Mouse (Mus musculus) CD4-positive, CD25-positive, alpha-beta regulatory T cell, adult 4 months (primary cell): ENCODE results near the gene Flnc. TPM values are rescaled to one million over a fixed set of nuclear protein-coding genes. Genes with fewer than 3 reads are reported as not detected.
"Not testable (repeated sequence)": the region's sequence is repeated elsewhere in the genome, so short reads cannot be mapped to it uniquely, and the experiment has no call there.

Experiments
- ATAC-seq: one replicate; pipeline ENCODE4 v1.8.0; 2017
- polyA plus RNA-seq, 2 experiments: library from polyadenylated mRNA; unstranded; fragments of 100-300 nt; shearing (Covaris generic); gene quantifications; one replicate each; pipeline ENCODE4 v1.2.1; 2017

Gene Flnc
- polyA plus RNA-seq: not detected

DNA sequence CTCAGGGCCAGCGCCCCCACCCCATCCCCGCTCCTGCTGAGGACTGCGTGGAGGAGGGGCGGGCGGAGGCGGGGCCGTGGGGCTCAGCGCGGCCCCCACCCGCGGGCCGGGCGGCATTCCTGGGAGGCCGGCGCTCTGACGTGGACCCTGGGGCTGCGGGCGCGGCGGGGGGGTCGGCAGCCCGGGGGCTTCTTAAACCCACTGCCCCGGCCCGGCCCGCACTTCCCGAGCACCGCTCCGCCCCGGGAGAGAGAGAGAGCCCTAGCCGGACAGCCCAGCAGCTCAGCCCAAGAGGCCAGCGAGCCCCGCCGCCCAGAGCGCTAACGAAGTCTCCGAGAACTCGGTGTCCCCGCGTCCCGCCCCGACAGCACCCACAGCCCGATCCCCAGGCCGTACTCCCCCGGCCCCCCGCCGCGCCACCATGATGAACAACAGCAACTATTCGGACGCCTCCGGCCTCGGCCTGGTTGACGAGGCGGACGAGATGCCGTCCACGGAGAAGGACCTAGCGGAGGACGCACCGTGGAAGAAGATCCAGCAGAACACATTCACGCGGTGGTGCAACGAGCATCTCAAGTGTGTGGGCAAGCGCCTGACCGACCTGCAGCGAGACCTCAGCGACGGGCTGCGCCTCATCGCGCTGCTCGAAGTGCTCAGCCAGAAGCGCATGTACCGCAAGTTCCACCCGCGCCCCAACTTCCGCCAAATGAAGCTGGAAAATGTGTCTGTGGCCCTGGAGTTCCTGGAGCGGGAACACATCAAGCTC is at the start of gene Flnc:
Gene Flnc, plus strand, starts transcription at position 219 of the 766 bp plus-strand sequence.
- no peak for ATAC-seq

DNA sequence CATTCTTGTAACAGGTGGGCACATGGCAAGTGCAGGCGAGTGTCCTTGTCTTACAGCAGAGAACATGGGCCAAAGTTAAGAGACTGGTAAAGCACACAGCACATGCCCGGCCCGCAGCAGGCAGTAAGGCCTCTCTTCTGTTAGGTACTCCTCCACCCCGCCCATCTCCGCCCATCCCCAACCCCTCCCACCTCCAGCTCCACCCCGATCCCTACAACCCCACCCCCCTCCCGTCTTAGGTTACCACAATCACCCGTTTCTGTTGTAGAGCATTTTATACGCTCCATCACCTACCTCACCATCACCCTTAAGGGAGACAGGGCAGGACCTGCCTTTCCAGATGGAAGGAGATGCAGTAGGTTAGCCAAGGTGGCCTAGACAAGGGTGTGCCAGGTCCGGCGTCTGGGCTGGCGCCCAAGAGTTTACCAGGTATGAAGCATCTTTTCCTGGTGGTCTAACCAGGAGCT is 45.0 kb upstream of the Flnc start, which contains the start of gene Opn1sw:
Gene Opn1sw, minus strand, starts transcription at position 417 of the 467 bp plus-strand sequence.
- ATAC-seq: no peak

DNA sequence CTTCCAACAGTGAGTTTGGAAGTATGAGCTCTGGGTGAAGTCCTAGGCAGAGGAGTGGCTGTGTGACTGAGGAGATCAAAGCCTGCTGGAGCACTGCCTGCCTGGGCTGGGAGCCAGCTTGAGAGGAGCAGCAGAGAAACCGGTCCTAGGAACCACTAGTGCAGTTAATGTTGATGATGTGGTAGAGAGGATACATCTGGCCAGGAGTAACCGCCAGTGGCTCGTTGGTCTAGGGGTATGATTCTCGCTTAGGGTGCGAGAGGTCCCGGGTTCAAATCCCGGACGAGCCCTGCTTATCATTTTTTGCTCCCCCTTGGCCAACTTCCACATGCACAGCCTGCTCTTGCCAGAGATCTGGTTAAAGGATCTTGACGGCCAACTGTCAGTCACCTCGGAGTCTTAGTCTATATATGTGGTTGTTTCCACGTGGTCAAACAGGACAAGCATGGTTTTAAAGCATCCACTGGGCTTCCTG is 44.4 kb upstream of the Flnc start:
- no peak for ATAC-seq

DNA sequence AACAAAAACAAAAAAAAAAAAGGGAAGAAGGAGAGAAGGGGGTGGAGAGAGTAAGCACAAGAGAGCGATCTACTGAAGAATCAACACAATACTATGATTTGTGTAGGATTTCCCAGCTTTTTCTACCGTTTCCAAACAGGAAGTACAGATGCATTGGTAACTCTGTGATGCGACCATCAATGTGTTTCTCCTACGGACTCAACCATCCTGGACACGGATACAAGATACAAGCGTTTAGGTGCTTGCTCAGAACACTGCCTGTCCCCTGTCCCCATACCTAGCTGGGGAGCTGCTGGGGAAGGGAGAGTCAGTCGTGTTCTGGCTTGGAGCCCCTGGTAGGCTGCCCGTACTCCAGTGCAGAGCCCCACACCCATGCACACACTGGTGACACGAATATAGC is 43.6 kb upstream of the Flnc start:
- no peak for ATAC-seq

DNA sequence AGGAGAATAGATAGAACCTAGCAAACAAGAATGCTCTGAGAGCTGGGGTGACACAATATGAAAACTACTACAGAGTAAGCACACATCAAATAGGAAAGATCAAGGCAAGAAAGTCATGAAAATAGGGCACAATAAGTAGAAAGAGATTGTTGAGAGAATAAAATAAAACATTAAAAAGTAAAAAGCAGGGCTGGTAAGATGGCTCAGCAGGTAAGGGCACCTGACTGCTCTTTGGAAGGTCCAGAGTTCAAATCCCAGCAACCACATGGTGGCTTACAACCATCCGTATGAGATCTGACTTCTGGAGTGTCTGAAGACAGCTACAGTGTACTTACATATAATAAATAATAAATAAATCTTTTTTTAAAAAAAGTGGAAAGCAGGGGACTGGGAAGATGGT is 42.6 kb upstream of the Flnc start:
- ATAC-seq: not testable (repeated sequence)

DNA sequence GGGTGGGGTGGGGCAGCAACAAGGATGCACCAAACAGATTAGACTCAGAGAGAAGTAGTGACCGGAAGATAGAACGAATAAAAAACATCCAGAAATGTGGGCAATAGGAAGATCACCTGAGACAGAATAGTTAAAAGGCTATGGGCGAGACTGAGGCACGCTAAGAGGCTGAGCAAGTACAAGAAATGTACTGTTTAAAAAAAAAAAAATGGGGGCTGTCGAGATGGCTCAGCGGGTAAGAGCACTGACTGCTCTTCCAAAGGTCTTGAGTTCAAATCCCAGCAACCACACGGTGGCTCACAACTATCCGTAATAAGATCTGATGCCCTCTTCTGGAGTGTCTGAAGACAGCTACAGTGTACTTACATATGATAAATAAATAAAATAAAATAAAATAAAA is 41.8 kb upstream of the Flnc start:
- ATAC-seq: not testable (repeated sequence)

DNA sequence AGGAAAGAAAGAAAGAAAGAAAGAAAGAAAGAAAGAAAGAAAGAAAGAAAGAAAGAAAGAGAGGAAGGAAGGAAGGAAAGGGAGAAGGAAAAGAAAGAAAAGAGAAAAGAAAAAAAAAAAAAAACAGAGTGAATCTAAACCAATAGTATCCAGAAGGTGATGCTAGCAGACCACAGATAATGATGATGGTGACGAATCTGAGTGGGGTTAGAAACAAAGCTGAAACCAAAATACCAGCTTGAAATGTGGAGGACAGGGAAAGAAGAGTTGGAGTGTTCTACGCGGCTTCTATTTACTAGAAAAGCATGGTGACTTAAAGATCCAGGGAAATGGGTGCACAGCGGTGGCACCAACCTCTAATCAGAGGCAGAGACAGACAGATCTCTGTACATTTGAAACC is 41.3 kb upstream of the Flnc start:
- ATAC-seq: no peak

DNA sequence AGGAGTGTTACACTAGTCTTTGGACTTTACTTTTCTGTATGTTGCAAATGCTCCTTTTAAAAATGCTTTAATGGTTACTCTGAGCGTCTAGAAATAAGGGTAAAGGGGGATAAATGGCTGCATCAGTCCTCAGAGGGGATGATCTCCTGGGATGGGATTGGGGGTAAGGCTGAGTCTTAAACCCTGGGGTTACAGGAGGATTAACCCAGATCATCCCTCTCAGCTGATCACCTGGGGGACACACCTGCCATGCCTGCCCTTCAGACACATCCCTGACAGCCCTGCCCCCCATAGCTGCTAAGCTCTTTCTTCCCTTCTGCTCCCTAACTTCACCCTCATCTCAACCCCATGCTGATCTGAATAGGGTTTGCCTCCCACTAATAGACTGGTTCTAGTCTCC is 38.8 kb upstream of the Flnc start:
- ATAC-seq: no peak

DNA sequence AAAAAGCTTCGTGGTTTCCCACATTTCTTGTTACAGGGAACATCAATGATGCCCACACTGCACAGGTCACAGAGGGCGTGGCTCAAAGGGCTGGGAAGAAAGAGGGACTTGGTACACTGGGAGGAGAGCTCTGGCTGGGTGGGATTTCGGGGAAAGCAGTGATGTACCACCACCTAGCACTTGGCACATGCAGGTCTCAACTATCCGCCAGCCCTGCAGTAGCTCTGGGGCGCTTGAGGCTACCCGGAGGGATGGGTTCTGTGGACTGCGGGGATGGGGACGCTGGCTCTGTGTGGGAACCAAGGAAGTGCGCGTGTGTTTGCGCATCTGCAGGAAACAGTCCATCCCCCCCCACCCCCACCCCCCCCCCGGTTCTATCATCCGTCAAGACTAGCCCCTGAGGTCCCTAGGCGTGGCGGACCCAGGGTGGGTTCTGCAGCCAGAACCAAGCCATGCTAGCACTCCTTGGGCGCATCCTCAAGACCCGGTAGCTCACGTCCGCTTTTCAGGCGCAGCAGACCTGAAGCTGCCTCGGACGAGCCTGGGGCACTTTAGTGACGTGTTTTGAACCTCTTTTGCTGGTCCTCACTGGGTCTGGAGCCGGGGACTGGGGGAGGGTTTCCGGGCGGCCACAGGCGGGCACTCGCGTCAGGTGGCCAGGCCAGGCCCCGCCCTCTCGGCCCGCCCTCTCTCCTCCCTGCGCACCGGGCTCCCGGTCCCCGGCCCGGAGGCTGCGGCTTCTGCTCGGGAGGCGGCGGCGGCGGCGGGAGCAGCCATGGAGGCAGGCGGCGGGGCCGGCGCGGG is 36.9 kb upstream of the Flnc start, which contains the start of gene Ccdc136:
Gene Ccdc136, plus strand, starts transcription at position 400 of the 804 bp plus-strand sequence.
- peak; percentile 88 for ATAC-seq

DNA sequence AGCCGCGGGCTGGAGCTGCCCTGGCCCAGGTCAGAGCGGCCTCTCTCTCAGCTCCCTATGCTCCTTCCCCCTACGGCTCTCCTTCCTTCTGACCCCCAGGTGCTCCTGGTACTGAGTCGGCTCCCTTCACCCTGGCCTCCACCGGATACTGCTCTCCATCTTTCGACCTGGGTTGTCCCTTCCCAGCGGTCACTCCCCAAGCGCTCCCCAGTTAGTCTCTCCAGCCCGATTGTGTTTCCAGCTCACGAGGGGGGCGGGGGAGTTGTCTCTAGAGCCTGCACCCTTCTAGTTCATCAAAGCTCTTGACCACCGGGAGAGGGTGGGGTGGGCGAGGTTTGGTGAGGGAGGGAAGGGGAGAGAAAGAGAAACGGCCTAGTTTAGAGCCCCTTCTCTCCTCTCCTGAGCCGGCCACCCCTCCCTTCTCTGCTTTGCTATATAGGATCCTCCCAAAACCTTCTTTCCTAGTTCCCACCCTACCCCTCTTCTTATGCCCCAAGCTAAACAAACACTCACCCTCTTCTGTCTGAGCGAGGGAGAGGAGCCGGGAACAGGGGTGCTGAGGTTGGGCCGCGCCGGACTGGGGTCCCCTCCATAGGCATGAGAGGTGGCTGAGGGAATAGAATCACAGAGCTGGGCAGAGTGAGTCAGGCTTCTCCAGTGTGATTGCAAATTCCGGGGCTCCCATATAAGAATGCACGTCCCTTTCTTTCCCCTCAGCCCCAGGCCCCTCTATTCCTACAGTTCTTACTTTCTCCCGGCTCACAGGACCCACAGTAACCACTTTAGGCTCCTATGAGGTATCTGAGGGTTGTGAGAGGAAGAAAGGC is 36.1 kb upstream of the Flnc start:
- no peak for ATAC-seq

DNA sequence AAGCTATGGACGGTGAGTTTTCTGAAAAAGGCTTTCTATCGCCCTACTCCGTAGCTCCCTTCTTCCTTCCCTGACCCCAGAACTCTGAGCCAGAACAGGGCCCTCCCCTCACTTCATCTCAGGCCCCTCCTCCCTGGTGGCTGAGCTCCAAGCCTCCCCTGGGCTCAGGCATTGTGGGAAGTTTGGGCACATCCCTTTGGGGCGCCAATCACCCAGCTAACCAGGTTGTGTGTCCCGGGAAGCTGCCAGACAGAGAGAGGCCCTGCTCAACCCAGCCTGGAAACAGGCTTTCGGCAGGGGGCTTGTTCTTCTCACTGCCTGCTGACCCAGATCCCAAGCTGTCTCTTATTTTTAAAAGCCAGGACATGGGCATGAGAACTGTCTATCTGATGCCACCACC is 35.5 kb upstream of the Flnc start:
- ATAC-seq: no peak

DNA sequence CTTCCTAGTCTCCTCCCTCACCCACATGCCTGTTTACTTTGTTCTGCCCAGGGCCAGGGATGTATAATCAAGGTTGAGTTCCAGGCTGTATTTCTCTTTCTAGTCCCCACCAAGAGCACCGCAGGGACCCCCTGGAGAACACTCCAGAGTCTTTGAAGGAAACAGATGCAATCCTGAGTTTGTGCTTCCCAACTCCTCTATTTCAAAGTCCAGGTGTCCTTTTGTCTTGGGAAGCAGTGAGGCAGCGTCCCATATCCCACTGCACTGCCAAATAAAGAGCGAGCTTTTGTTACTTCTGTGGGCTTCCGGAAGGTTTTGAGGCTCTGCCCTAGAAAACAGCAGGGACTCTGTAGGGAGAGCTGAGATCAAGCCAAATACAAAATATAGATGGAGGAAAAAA is 33.2 kb upstream of the Flnc start:
- ATAC-seq: no peak

DNA sequence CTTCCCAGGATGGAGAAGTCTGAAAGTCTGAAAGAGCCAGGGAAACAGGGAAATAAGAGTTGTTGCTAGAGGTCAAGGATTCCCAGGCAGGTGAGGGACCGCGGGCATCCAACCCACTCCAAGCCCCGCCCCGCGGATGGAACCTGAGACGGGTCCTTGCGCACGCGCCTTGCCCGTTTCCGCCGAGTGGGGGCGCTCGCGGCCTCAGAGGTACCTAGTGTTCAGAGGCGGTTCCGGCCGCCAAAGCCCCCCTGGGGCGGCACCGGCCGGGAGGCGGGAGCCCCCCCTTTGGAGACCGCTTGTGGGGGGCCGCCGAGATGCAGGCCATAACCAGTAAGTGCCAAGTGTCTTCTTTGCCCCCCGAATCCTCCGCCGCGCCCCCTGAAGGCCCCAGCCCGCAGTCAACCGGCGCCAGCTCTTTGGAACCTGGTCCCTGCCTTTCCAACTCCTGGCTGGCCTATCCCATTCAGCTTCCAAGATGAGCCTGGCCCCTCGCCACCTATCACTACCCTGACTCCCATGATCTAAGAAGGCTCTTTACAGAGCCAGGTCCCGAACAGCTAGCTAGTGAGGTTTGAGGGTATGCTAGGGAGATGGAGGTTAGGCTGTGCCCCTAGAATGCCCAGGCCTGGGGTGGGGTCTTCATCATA is 30.2 kb upstream of the Flnc start:
- no peak for ATAC-seq

DNA sequence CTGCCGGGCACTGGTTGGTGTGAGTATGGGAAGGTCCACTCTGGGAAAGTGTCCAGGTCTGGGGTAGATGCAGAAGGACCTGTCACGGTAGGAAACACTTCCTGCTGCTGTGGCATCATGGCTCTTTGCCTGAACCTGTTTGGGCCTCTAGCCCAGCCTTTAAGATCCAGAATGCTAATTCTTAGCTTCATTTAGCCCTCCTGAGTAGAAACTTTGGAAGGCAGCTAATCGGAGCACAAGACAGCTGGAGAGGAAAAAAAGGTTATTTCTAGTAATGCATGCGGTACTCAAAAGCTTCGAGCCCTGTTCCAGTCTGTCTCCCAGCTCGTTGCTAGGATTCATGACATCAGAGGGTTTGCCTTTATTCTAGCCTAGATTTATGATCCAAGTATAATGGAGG is 26.6 kb upstream of the Flnc start:
- ATAC-seq: no peak

DNA sequence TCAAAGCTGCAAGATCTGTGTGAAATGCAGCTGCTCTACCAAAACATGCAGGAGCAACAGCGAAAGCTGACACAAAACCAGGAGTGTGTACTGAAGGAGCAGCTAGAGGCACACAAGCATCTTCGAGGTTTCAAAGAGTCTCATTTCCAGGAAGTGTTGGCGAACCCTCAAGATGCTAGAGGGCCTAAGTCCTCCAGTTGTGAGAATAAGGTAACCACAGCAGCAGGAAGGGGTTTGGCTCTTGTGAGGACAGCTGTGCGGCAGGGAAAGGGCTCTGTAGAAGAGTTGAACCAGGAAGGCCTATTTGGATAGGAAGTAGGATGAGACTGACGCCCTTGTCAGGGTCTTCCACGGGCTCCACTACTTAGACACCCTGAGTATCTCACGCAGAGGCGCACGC is 17.6 kb upstream of the Flnc start:
- ATAC-seq: peak; percentile 75

DNA sequence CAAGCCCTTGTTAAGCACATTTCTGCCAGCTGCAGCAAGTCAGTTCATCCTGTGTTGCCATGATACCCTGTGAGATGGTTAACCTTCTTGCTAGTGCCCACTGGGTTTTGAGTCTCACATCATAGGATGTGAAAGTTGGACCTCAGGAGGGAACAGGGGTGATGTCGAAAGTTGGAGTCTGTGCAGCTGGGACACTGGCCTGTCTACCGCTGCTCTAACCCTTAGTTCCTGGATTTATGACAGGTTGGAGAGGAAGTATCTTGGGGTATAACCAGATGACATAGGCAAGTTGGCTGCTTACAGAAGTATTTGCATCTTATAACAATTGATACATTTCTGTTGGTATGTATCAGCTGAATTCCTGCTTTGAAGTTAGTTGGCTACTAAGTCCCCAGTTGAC is 12.5 kb upstream of the Flnc start:
- ATAC-seq: no peak

DNA sequence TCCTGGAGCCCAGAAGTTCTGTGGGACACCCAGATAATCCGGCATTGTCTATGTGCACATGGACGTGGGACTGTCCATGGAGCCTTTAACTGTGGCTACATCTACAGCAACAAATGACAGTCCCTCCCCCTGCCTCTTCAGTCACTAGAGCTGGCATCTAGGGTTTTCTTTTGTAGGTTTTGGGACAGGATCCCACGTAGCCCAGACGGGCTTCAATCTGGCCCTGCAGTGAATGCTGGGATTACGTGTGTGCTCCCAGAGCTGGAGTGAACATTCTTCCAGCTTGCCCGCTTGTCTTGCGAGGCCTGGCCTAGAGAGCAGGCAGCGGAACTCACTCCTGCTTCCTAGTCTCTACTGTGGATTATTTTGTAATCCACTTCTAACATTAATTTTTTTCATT is 7.9 kb upstream of the Flnc start:
- no peak for ATAC-seq

DNA sequence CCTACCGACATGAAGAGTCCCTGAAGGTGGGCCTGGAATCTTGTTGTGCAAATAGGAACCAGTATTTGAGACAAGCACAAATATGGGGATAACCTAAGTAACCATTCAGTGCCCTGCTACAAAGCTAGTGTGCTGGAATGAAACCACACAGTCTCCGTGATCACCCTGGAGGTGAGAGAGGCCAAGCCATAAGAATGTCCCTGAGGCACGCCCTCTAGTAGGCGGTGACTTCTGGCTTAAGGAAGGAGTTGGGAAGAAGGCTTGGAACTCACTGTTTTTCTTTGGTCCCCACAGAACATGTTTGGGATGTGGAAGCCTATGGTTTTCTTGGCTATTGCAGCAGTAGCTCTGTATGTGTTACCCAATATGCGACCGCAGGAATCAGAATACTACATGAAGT is 6.7 kb upstream of the Flnc start:
- no peak for ATAC-seq

DNA sequence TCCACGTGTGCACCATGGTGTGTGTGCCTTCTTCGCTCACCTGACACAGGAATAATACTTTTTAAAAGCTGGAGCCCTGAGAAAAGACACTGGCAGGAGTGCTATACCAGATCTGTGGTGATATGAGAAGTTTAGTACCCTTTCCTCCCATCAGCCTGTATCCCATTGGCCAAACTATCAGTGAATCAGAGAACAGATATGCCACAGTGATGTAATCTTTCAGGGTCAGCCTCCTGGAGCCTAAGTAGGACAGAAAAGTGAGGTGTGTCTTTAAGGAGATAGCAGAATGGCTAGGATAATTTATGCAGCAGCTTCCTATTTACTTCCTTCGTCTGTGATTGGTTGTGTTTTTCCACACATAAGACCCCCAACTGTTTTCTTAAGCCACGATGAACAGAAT is 4.9 kb upstream of the Flnc start:
- ATAC-seq: no peak

DNA sequence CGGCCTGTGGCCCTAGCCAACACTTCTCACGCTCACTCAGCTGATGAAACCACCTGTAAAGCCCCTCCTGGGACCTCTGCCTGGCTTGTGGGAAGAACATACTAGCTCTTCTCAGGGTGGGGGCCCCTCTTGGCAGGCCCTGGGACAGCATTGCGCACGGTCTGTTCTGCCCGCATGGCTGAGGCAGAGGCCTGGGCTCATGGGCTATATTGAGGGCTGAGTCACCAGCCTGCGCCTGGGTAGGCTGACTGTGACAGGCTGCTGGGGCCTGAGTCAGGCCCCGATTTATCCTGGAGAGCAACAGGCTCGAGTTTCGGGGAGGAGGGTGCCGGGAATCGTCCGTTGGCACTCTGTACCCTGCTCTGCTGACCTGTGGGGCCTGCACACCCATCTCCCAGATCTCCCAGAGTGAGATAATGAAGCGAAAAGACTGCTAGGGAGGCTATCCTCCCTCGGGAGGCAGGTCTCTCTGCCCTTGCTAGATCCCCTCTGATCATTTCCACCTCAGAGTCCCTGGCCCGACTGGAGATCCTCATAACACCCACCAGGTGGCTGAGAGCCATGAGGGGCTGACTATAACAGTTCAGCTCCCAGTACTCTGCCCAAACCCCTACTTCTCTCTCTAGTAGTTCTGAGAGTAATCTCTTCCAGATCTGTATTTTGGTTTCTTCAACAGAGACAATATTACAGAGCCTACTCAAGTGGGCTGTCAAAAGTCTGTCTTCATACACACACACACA is 2.2 kb upstream of the Flnc start:
- no peak for ATAC-seq

DNA sequence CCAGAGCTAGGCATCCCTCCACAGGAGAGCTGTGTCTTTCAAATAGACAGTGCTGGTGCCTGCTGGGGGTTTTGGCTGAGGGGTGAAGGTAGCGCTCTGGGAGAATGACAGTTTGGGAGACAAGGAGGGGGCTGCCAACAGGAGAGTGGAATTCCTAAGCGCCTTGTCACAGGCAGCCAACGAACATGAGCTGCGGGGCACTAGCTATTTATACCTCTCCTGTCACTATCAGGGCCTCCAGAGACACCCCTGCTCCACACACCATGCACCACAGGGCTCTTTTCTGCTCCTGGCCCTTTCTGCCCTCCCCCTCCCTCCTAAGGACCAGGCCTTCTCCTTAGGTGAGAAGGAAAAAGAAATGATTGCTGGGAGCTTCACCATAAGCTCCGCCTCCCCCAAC is 1.6 kb upstream of the Flnc start:
- ATAC-seq: no peak

DNA sequence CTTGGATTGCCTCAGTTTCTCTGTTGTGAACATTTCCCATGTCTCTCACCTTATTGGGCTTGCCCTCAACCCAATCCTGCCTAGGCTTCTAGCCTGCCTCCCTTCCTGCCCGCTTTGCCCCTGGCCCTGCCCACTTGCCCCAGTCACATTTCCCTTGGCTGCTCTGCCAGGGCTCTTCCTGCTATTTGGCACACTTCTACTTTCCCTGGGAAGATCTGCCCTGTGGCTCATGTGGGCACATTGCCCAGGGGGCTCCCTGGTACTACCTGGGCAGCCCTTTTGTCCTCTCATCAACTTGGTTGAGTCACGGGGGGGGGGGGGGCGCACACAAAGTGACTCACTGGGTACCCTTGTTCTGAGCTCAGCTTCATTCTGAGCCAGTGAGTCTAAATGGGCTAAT is 900 bp upstream of the Flnc start:
- no peak for ATAC-seq
